Mouse (Mus musculus) heart, embryonic 13.5 days (tissue): ENCODE measurements around the gene Fancc. TPM values are rescaled to one million over a fixed set of nuclear protein-coding genes. Genes with fewer than 3 reads are reported as not detected.

Source experiments
- ATAC-seq: fragments of 200-750 bp; cut with Nextera tagmentation; 2 replicates; pipeline ENCODE4 v1.8.0; 2017; ENCODE audit warnings: moderate TSS enrichment; ENCODE audit not compliant: insufficient number of reproducible peaks, low FRiP score, low TSS enrichment; ENCODE audit errors: extremely low read depth
- H3K27ac ChIP-seq: fragments of 300-500 bp; sonication (generic); replicated peaks from 2 replicates; pipeline ENCODE4 v1.5.1; 2015; ENCODE audit warnings: moderate library complexity, mild to moderate bottlenecking, inconsistent platforms
- H3K27me3 ChIP-seq: fragments of 300-500 bp; sonication (generic); replicated peaks from 2 replicates; pipeline ENCODE4 v1.6.1; 2015; ENCODE audit warnings: mild to moderate bottlenecking, inconsistent platforms
- H3K36me3 ChIP-seq: fragments of 300-500 bp; sonication (generic); 2 replicates; pipeline ENCODE4 v1.6.1; 2015; ENCODE audit warnings: mild to moderate bottlenecking, inconsistent platforms
- H3K4me1 ChIP-seq: fragments of 300-500 bp; sonication (generic); 2 replicates; pipeline ENCODE4 v1.6.1; 2015; ENCODE audit warnings: inconsistent platforms
- H3K4me2 ChIP-seq: fragments of 300-500 bp; sonication (generic); 2 replicates; pipeline ENCODE4 v1.6.1; 2015; ENCODE audit warnings: inconsistent platforms, mild to moderate bottlenecking, moderate library complexity
- H3K4me3 ChIP-seq: fragments of 300-500 bp; sonication (generic); 2 replicates; pipeline ENCODE4 v1.5.1; 2015; ENCODE audit warnings: moderate library complexity, mild to moderate bottlenecking, inconsistent platforms
- H3K9ac ChIP-seq: fragments of 300-500 bp; sonication (generic); 2 replicates; pipeline ENCODE4 v1.6.1; 2015; ENCODE audit warnings: inconsistent platforms, mild to moderate bottlenecking, moderate library complexity
- H3K9me3 ChIP-seq: fragments of 300-500 bp; sonication (generic); 2 replicates; pipeline ENCODE4 v1.6.1; 2016; ENCODE audit warnings: inconsistent platforms
- WGBS: fragments of 180-500 bp; shearing (Covaris S2); methylation state at CpG from one replicate; pipeline ENCODE4 v1.1.7; 2015; ENCODE audit warnings: mixed read lengths; 5-methylcytosine and 5-hydroxymethylcytosine counted together
- polyA plus RNA-seq: library from polyadenylated mRNA; unstranded; fragments of >200 nt; fragmentation: Nextera tagmentation; extraction: Ambion mirVana; gene quantifications from 2 replicates; pipeline ENCODE4 v1.2.1, GENCODE M21; 2015

Gene Fancc
- polyA plus RNA-seq, 1 experiment from 2014 or later, result 14.0 TPM

DNA sequence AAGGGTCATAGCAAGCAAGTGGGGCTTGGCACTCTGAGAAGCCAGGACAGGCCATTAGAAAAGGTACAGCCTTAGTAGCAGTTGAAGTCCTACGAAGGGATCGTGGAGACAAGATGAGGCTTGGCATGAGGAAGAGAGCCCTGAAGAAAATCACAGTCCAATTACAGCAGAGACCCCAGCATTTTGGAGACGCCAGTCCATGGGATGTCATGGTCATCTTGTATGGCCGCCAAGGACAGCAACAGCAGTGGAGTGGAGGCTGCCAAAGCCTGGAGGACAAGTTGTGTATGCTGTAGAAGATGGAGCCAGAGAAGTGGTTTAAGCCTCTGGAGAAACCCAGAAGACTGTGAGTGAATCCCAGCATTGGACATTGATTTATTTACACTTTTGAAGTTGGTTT is 84.4 kb downstream of the Fancc start:
- Histone ChIP-seq H3K4me2 (no peak overlapping the region), H3K27me3 (no peaks in the 10 kb centered on the region), H3K9ac (no peak overlapping the region), H3K9me3 (no peaks in the 10 kb centered on the region), H3K4me1 (peaks cover 23% of the 10 kb centered on the region), H3K27ac (no peak overlapping the region), H3K4me3 (no peak overlapping the region), H3K36me3 (no peaks in the 10 kb centered on the region)
- ATAC-seq, result no peak
- WGBS, result 93% methylated on average over 4 of the region's 4 CpGs

DNA sequence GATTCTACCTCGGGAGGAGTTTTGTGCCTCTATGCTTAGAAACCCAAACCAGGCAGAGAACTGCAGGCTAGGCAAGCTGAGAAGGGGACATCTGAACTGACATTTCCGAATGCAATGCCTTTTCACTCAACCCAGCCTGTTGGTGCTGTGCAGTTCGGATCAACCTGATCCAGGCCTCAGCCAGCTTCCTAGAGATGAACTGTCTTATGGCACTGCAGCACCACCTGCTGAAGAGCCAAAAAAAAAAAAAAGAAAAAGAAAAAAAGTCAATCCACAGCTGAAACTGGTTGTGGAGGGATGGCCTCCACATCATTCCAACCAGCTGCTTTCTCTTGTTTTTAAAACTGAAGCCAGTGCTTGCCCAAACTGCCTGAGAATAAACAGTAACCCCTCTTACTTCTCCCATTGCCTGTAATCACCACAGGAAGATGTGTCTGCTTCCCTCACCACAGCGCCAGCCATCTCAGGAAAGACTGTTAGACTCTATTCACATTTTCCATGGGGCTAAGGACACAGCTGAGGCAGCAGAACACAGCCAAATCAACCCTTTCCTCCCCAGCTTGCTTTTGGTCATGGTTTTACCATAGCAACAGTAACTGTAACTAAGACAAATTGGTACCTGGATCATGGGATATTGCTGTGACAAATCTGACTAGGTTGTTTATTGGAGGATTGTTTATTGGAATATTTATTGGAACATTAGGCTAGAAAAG is 85.6 kb downstream of the Fancc start:
- peak overlapping the region; percentile 48 for H3K27ac ChIP-seq
- peaks cover 23% of the 10 kb centered on the region for H3K4me1 ChIP-seq
- no peaks in the 10 kb centered on the region for H3K9me3 ChIP-seq
- no peaks in the 10 kb centered on the region for H3K36me3 ChIP-seq
- no peak for ATAC-seq
- WGBS, result 44% methylated on average over 4 of the region's 4 CpGs
- H3K9ac ChIP-seq, result no peak overlapping the region
- no peaks in the 10 kb centered on the region for H3K27me3 ChIP-seq
- no peak overlapping the region for H3K4me2 ChIP-seq
- no peak overlapping the region for H3K4me3 ChIP-seq

DNA sequence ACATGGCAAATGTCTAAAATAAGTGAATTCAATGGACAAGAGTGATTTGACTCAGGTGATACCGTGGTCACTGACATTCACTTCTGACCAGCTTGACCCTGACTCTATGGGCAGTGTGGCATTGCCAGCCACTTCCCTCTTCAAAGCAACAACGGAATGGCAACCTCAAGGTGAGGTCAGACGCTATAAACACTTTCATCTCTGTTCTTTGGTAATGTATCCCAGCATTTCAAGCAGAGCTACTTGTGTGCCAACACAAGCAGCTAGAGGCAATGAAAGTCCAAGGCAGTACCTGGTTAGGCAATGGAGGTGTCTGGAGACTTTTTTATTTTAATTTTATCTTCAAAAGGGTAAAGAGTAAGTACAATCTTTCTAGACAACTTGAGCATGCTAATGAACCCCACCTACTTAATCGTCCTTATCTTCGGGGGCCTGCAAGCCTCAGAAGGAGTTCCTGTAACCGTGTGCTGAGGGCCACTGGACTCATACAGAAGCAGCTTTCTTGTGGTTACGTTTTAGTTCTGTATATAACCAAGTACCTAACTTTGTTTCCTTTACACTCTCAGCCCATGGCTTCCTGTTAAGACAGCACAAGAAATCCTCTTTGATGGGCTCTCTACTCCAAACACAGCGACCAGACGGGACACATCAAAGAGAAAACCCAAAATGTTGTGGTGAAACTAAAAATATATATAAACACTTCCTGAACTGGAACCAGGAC is 86.3 kb downstream of the Fancc start:
- 58% methylated on average over 9 of the region's 9 CpGs for WGBS
- H3K9me3 ChIP-seq, result no peaks in the 10 kb centered on the region

DNA sequence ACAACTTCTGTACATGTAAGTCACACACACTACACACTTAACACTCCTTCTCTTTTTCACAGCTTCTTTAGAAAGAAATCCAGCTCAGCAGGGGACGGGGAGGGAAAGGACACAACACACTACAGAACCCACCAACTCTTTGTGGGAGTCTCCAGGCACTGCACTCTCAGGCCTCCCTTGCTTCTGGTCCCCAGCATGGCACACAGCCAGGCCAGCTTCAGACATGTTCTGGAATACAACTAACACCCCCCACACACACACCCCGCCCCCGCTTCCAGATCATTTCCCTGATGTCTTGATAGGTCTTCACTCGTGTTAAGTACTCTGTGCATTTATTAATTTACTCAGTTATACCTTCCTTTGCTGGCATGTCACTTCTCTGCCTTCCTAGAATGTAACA is 91.9 kb downstream of the Fancc start:
- no peaks in the 10 kb centered on the region for H3K36me3 ChIP-seq
- H3K27me3 ChIP-seq, result no peaks in the 10 kb centered on the region
- no peak overlapping the region for H3K27ac ChIP-seq
- H3K4me3 ChIP-seq, result no peak overlapping the region
- H3K4me2 ChIP-seq, result no peak overlapping the region
- H3K4me1 ChIP-seq, result 0 out of 2 replicates have a peak, but pooled peaks cover 8% of the 10 kb centered on the region
- no peak for ATAC-seq
- 63% methylated on average over 4 of the region's 4 CpGs for WGBS
- no peak overlapping the region for H3K9ac ChIP-seq
- H3K9me3 ChIP-seq, result no peaks in the 10 kb centered on the region

More for the DNA sequence above, 86.3 kb downstream of the Fancc start:
- no peak overlapping the region for H3K4me2 ChIP-seq
- ATAC-seq, result no peak
- H3K4me1 ChIP-seq, result peaks cover 23% of the 10 kb centered on the region
- H3K4me3 ChIP-seq, result no peak overlapping the region
- H3K36me3 ChIP-seq, result no peaks in the 10 kb centered on the region
- no peaks in the 10 kb centered on the region for H3K27me3 ChIP-seq
- H3K27ac ChIP-seq, result peak overlapping the region; percentile 48
- H3K9ac ChIP-seq, result no peak overlapping the region

DNA sequence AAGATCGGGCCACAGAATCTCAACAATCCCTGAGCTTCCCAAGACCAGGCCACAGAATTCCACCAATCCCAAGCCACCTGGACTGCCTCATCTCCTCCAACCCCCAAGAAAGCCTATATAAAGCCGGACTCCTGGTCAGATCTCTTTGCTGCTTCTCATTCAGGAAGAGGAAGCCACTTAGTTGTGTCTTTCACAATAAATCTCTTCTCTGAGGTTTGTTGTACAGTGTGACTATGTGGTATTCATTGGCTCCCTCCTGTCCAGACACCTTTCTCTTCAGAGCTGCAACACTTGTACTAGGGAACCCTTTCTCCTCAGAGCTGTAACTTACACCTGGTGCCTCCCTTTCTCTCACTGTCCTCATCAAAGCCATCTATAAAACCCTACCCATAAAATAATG is 92.4 kb downstream of the Fancc start:
- no peak overlapping the region for H3K4me3 ChIP-seq
- H3K4me2 ChIP-seq, result no peak overlapping the region
- no peak for ATAC-seq
- H3K9ac ChIP-seq, result no peak overlapping the region
- WGBS, result 89% methylated on average over 2 of the region's 2 CpGs
- no peak overlapping the region for H3K27ac ChIP-seq
- H3K27me3 ChIP-seq, result no peaks in the 10 kb centered on the region
- no peaks in the 10 kb centered on the region for H3K9me3 ChIP-seq
- H3K4me1 ChIP-seq, result 0 out of 2 replicates have a peak, but pooled peaks cover 8% of the 10 kb centered on the region
- no peaks in the 10 kb centered on the region for H3K36me3 ChIP-seq

DNA sequence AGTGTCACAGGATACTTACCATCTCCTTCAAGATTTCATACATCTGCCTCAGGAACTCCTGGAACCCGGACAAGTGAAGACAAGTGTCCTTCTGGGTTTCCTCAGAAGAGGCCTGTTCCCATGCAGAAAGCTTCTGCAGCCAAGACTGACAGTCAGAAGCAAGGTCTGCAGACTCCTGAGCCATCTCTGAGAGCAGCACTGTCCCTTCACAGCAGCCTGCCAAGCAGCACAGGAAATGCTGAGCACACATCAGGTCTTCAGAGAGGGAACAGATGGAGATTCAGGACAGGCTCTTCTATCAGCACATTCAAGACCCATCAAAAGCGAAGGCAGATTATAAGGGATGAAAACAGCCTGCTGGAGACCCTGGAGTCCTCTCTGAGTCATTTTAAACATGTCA is 94.3 kb downstream of the Fancc start:
- Histone ChIP-seq H3K9me3 (no peaks in the 10 kb centered on the region), H3K27ac (no peak overlapping the region), H3K27me3 (no peaks in the 10 kb centered on the region), H3K4me2 (no peak overlapping the region), H3K4me3 (no peak overlapping the region), H3K9ac (no peak overlapping the region), H3K36me3 (no peaks in the 10 kb centered on the region), H3K4me1 (0 out of 2 replicates have a peak, but pooled peaks cover 8% of the 10 kb centered on the region)
- ATAC-seq, result no peak
- WGBS, result 52% methylated on average over 2 of the region's 2 CpGs

DNA sequence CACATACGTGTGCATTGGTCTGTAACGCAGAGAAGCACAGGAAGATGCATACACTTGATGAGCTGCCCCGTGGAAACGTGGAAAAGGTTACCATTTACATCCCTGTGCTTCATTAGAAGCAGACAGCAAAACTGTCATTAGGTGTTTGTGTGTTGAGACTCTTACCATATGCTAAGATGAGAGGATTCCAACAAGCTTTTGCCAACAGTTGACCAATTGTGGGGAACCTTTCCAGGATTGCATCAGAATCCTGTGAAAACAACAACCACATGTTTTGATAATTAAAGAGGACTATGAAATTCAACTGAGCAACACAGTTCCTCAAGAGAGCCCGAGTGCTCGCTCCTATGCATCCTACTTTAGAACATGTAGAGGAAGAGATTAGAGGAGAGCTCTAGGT is 97.0 kb downstream of the Fancc start:
- no peak overlapping the region for H3K4me2 ChIP-seq

DNA sequence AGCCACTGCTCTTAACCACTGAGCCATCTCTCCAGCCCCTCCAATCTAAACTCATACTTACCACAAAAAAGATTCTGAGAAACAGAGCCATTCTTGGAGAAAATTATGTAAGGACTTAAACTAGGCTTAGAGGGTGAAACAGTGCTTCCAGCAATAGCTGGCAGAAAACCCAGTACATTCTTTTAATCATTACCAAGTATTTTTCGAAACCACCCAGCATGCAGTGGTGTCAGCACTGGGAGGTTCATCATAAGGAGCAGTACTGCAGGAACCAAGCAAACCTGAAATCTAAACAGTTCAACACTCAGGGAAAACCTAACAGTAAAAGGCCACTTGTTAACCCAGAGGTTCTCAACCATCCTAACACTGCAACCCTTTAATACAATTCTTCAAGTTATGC is 99.7 kb downstream of the Fancc start:
- H3K9me3 ChIP-seq, result no peaks in the 10 kb centered on the region; the same call in 1 of the 2 replicates
- ATAC-seq, result no peak
- no peak overlapping the region for H3K4me3 ChIP-seq
- H3K27me3 ChIP-seq, result no peaks in the 10 kb centered on the region
- WGBS, result 90% methylated on average over 1 of the region's 1 CpGs
- H3K4me2 ChIP-seq, result no peak overlapping the region
- H3K36me3 ChIP-seq, result no peaks in the 10 kb centered on the region
- no peak overlapping the region for H3K9ac ChIP-seq
- no peaks in the 10 kb centered on the region for H3K4me1 ChIP-seq
- no peak overlapping the region for H3K27ac ChIP-seq

More for the DNA sequence above, 97.0 kb downstream of the Fancc start:
- H3K4me3 ChIP-seq, result no peak overlapping the region
- H3K9me3 ChIP-seq, result no peaks in the 10 kb centered on the region
- WGBS, result 92% methylated on average over 6 of the region's 6 CpGs
- no peaks in the 10 kb centered on the region for H3K27me3 ChIP-seq
- ATAC-seq, result no peak
- no peaks in the 10 kb centered on the region for H3K36me3 ChIP-seq
- H3K27ac ChIP-seq, result no peak overlapping the region
- H3K9ac ChIP-seq, result no peak overlapping the region
- H3K4me1 ChIP-seq, result 0 out of 2 replicates have a peak, but pooled peaks cover 6% of the 10 kb centered on the region

DNA sequence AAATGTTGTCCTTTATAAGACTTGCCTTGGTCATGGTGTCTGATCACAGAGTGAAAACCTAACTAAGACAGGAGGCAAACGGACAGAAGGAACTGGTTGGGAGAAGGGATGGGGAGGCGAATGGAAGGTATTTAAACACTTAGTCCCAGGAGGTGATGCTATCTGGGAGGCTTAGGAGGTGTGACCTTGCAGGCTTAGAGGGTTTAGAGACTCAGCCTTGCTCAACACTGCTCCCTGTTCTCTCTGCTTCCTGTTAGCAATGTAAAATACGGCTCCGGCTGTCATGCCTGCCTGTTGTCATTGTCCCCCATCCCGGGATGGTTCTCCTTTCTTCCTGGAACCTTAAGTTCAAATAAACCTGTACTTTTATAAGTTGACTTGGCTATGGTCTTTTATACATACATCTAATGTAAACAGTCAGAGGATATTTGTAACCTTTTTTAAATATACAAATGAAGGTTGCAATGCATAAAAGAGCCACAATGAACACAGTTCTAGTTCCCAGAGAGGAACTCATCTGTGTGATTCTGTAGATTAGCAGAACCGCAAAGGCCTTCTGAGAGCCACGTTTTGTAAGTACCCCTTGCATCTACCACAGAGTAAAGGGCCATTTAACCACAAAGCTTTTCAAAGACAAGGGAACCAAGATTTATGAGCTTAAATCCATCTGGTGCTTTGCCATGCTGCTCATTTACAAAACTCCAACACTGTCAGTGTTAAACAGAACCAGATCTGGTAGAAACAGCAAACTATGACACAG is 102.6 kb downstream of the Fancc start:
- no peak overlapping the region for H3K4me3 ChIP-seq
- no peak overlapping the region for H3K27ac ChIP-seq
- H3K36me3 ChIP-seq, result no peaks in the 10 kb centered on the region
- no peak for ATAC-seq
- 67% methylated on average over 7 of the region's 7 CpGs for whole genome bisulfite sequencing
- no peaks in the 10 kb centered on the region for H3K27me3 ChIP-seq
- no peaks in the 10 kb centered on the region; the same call in 1 of the 2 replicates for H3K9me3 ChIP-seq
- no peak overlapping the region for H3K4me2 ChIP-seq
- no peak overlapping the region for H3K9ac ChIP-seq
- H3K4me1 ChIP-seq, result no peaks in the 10 kb centered on the region

DNA sequence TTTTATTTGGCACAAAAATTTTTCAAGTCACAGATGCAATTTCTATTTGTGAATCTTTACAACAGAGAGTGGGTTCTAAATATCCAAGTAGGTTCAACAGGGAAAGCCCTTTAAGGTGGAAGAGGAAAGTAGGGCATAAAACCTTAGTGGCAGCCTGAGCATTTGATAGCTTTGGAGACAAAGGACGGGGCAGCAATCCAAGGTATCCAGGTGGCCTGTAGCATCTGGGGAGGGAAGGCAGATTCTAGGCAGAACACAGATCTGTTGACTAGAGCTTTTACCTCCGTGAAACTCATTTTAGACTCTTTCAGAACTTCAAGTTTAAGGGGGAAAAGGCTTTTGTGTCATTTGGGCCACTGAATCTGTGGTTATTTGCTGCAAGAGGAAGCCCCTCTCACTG is 111.8 kb downstream of the Fancc start:
- no peaks in the 10 kb centered on the region for H3K27me3 ChIP-seq
- H3K4me2 ChIP-seq, result no peak overlapping the region
- H3K4me3 ChIP-seq, result no peak overlapping the region
- no peak overlapping the region for H3K9ac ChIP-seq
- H3K4me1 ChIP-seq, result no peaks in the 10 kb centered on the region
- no peaks in the 10 kb centered on the region for H3K9me3 ChIP-seq
- WGBS, result 81% methylated on average over 2 of the region's 2 CpGs
- H3K36me3 ChIP-seq, result peaks cover 5% of the 10 kb centered on the region; the same call in 1 of the 2 replicates
- ATAC-seq, result no peak
- H3K27ac ChIP-seq, result no peak overlapping the region

DNA sequence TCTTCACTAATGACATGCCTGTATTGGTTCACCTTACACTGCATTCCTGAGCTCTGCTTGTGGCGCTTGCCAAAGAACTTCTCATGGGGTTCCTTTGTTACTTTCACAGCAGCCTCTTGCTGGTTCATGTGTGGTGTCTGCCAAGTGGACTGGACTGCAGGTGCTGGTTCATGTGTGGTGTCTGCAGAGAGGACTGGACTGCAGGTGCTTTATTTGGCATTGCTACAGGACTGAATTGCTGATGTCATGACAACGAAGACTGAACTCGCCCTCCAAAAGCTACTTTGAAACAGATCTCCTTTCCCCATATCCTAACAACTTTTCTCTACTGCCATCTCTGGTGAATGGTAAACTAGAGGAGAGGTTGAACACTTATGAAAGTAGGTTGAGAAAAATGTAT is 112.3 kb downstream of the Fancc start:
- Histone ChIP-seq H3K9ac (no peak overlapping the region), H3K36me3 (peaks cover 5% of the 10 kb centered on the region; the same call in 1 of the 2 replicates), H3K4me1 (no peaks in the 10 kb centered on the region), H3K4me3 (no peak overlapping the region), H3K9me3 (no peaks in the 10 kb centered on the region), H3K27ac (no peak overlapping the region), H3K4me2 (no peak overlapping the region), H3K27me3 (no peaks in the 10 kb centered on the region)
- 79% methylated on average over 3 of the region's 3 CpGs for WGBS
- ATAC-seq, result no peak
